Mouse (Mus musculus): ENCODE measurements around the gene Fndc8. TPM values are rescaled to one million over a fixed set of nuclear protein-coding genes. Genes with fewer than 3 reads are reported as not detected.

Gene Fndc8
- not detected in 2 replicates for total RNA-seq (2017)

- no peak for ATAC-seq (ENCODE audit: extremely low read depth, insufficient number of reproducible peaks, low FRiP score, poor library complexity, severe bottlenecking)
Observed at GRCm38 (mm10) chr11:82891936-82892335, at the start of gene Fndc8. Gene Fndc8, plus strand, starts transcription at chr11:82892124.

- no peak for ATAC-seq (ENCODE audit: extremely low read depth, insufficient number of reproducible peaks, low FRiP score, poor library complexity, severe bottlenecking)
Observed at GRCm38 (mm10) chr11:82844771-82845414, 47.0 kb upstream of the Fndc8 start.

- ATAC-seq (ENCODE audit: extremely low read depth, insufficient number of reproducible peaks, low FRiP score, poor library complexity, severe bottlenecking), result peak; percentile 86
Observed at GRCm38 (mm10) chr11:82845415-82846078, 46.4 kb upstream of the Fndc8 start.

GRCm38 (mm10) chr11:82846079-82846436 lies 45.9 kb upstream of the Fndc8 start:
- ATAC-seq (ENCODE audit: extremely low read depth, insufficient number of reproducible peaks, low FRiP score, poor library complexity, severe bottlenecking), result no peak

- ATAC-seq (ENCODE audit: extremely low read depth, insufficient number of reproducible peaks, low FRiP score, poor library complexity, severe bottlenecking), result no peak
Observed at GRCm38 (mm10) chr11:82846938-82847337, 45.0 kb upstream of the Fndc8 start.

GRCm38 (mm10) chr11:82847571-82848000 lies 44.3 kb upstream of the Fndc8 start:
- no peak for ATAC-seq (ENCODE audit: extremely low read depth, insufficient number of reproducible peaks, low FRiP score, poor library complexity, severe bottlenecking)

GRCm38 (mm10) chr11:82850259-82850658 lies 41.7 kb upstream of the Fndc8 start:
- no peak for ATAC-seq (ENCODE audit: extremely low read depth, insufficient number of reproducible peaks, low FRiP score, poor library complexity, severe bottlenecking)

- ATAC-seq (ENCODE audit: extremely low read depth, insufficient number of reproducible peaks, low FRiP score, poor library complexity, severe bottlenecking), result no peak
Observed at GRCm38 (mm10) chr11:82852115-82852514, 39.8 kb upstream of the Fndc8 start.

GRCm38 (mm10) chr11:82852540-82852939 lies 39.4 kb upstream of the Fndc8 start:
- ATAC-seq (ENCODE audit: extremely low read depth, insufficient number of reproducible peaks, low FRiP score, poor library complexity, severe bottlenecking), result no peak

- no peak for ATAC-seq (ENCODE audit: extremely low read depth, insufficient number of reproducible peaks, low FRiP score, poor library complexity, severe bottlenecking)
Observed at GRCm38 (mm10) chr11:82852958-82853357, 39.0 kb upstream of the Fndc8 start.

- no peak for ATAC-seq (ENCODE audit: extremely low read depth, insufficient number of reproducible peaks, low FRiP score, poor library complexity, severe bottlenecking)
Observed at GRCm38 (mm10) chr11:82854111-82854510, 37.8 kb upstream of the Fndc8 start.

- ATAC-seq (ENCODE audit: extremely low read depth, insufficient number of reproducible peaks, low FRiP score, poor library complexity, severe bottlenecking), result no peak
Observed at GRCm38 (mm10) chr11:82855327-82855973, 36.5 kb upstream of the Fndc8 start.

GRCm38 (mm10) chr11:82856032-82856431 lies 35.9 kb upstream of the Fndc8 start:
- no peak for ATAC-seq (ENCODE audit: extremely low read depth, insufficient number of reproducible peaks, low FRiP score, poor library complexity, severe bottlenecking)

- no peak for ATAC-seq (ENCODE audit: extremely low read depth, insufficient number of reproducible peaks, low FRiP score, poor library complexity, severe bottlenecking)
Observed at GRCm38 (mm10) chr11:82857307-82857848, 34.5 kb upstream of the Fndc8 start.

GRCm38 (mm10) chr11:82860759-82861158 lies 31.2 kb upstream of the Fndc8 start:
- no peak for ATAC-seq (ENCODE audit: extremely low read depth, insufficient number of reproducible peaks, low FRiP score, poor library complexity, severe bottlenecking)

GRCm38 (mm10) chr11:82861558-82861957 lies 30.4 kb upstream of the Fndc8 start:
- no peak for ATAC-seq (ENCODE audit: extremely low read depth, insufficient number of reproducible peaks, low FRiP score, poor library complexity, severe bottlenecking)

- ATAC-seq (ENCODE audit: extremely low read depth, insufficient number of reproducible peaks, low FRiP score, poor library complexity, severe bottlenecking), result no peak
Observed at GRCm38 (mm10) chr11:82862638-82863037, 29.3 kb upstream of the Fndc8 start.

GRCm38 (mm10) chr11:82863059-82863458 lies 28.9 kb upstream of the Fndc8 start:
- no peak for ATAC-seq (ENCODE audit: extremely low read depth, insufficient number of reproducible peaks, low FRiP score, poor library complexity, severe bottlenecking)

- no peak for ATAC-seq (ENCODE audit: extremely low read depth, insufficient number of reproducible peaks, low FRiP score, poor library complexity, severe bottlenecking)
Observed at GRCm38 (mm10) chr11:82863488-82863931, 28.4 kb upstream of the Fndc8 start.

GRCm38 (mm10) chr11:82865957-82866356 lies 26.0 kb upstream of the Fndc8 start:
- ATAC-seq (ENCODE audit: extremely low read depth, insufficient number of reproducible peaks, low FRiP score, poor library complexity, severe bottlenecking), result no peak

Data from neutrophil, adult 5-6 weeks (primary cell).